Mouse (Mus musculus) midbrain, embryonic 14.5 days (tissue): Measurements from ENCODE around the gene Mcrs1. TPM values are rescaled to one million over a fixed set of nuclear protein-coding genes. Genes with fewer than 3 reads are reported as not detected.
"Not testable (repeated sequence)": the region's sequence is repeated elsewhere in the genome, so short reads cannot be mapped to it uniquely, and the experiment has no call there.

ENCODE experiments used
- ATAC-seq: fragments of 200-750 bp; cut with Nextera tagmentation; 2 replicates; pipeline ENCODE4 v1.8.0; 2017; ENCODE audit warnings: moderate number of reproducible peaks, moderate library complexity; ENCODE audit not compliant: low FRiP score, low TSS enrichment
- DNase-seq: peaks from one replicate; pipeline ENCODE4 v3.0.0-alpha.2; 2015
- H3K27ac ChIP-seq: fragments of 300-500 bp; sonication (generic); replicated peaks from 2 replicates; pipeline ENCODE4 v1.5.1; 2014; ENCODE audit warnings: mild to moderate bottlenecking, low read depth, low read length, moderate library complexity
- H3K27me3 ChIP-seq: fragments of 300-500 bp; sonication (generic); 2 replicates; pipeline ENCODE4 v1.6.1; 2014; ENCODE audit warnings: low read length, control low read depth, mixed read lengths; ENCODE audit not compliant: control insufficient read depth, insufficient read depth
- H3K36me3 ChIP-seq: fragments of 300-500 bp; sonication (generic); 2 replicates; pipeline ENCODE4 v1.6.1; 2014; ENCODE audit warnings: low read length, control low read depth; ENCODE audit not compliant: control insufficient read depth, insufficient read depth
- H3K4me1 ChIP-seq: fragments of 300-500 bp; sonication (generic); 2 replicates; pipeline ENCODE4 v1.6.1; 2014; ENCODE audit warnings: mild to moderate bottlenecking, antibody characterized with exemption, low read length, control low read depth; ENCODE audit not compliant: control insufficient read depth, insufficient read depth
- H3K4me2 ChIP-seq: fragments of 300-500 bp; sonication (generic); 2 replicates; pipeline ENCODE4 v1.6.1; 2014; ENCODE audit warnings: mild to moderate bottlenecking, low read length, moderate library complexity
- H3K4me3 ChIP-seq: fragments of 300-500 bp; sonication (generic); replicated peaks from 2 replicates; pipeline ENCODE4 v1.5.1; 2014; ENCODE audit warnings: low read depth, low read length
- H3K9ac ChIP-seq: fragments of 300-500 bp; sonication (generic); replicated peaks from 2 replicates; pipeline ENCODE4 v1.6.1; 2014; ENCODE audit warnings: mild to moderate bottlenecking, low read length, moderate library complexity
- H3K9me3 ChIP-seq: fragments of 300-500 bp; sonication (generic); 2 replicates; pipeline ENCODE4 v1.6.1; 2016; ENCODE audit warnings: low read length, control low read depth, mixed read lengths; ENCODE audit not compliant: control insufficient read depth
- WGBS: fragments of 180-500 bp; shearing (Covaris S2); extraction: QIAGEN DNeasy Blood & Tissue Kit; methylation state at CpG from one replicate; pipeline ENCODE4 v1.1.7; 2014; 5-methylcytosine and 5-hydroxymethylcytosine counted together
- polyA plus RNA-seq: library from polyadenylated mRNA; unstranded; fragments of >200 nt; fragmentation: Nextera tagmentation; extraction: Ambion mirVana; gene quantifications from 2 replicates; pipeline ENCODE4 v1.2.1, GENCODE M21; 2014

Gene Mcrs1
- polyA plus RNA-seq, 1 experiment from 2014 or later: 219 TPM

- H3K4me3 ChIP-seq: no peak overlapping the region
- H3K9me3 ChIP-seq: no peaks in the 10 kb centered on the region
- no peak overlapping the region for H3K4me2 ChIP-seq
- H3K9ac ChIP-seq: no peak overlapping the region
- 0 out of 2 replicates have a peak, but pooled peaks cover 2% of the 10 kb centered on the region for H3K36me3 ChIP-seq
- no peak for ATAC-seq
- no peak overlapping the region for H3K27ac ChIP-seq
- DNase-seq: no peak
- no peaks in the 10 kb centered on the region for H3K27me3 ChIP-seq
- WGBS: 91% methylated on average over 2 of the region's 2 CpGs
- peaks cover 10% of the 10 kb centered on the region for H3K4me1 ChIP-seq
Observed at GRCm38 (mm10) chr15:99254477-99255005, 2.8 kb upstream of the Mcrs1 start.

GRCm38 (mm10) chr15:99253772-99254171 lies 2.0 kb upstream of the Mcrs1 start:
- H3K9ac ChIP-seq: no peak overlapping the region
- WGBS: 95% methylated on average over 6 of the region's 6 CpGs
- no peaks in the 10 kb centered on the region for H3K27me3 ChIP-seq
- H3K4me2 ChIP-seq: no peak overlapping the region
- ATAC-seq: no peak
- no peak overlapping the region for H3K27ac ChIP-seq
- no peaks in the 10 kb centered on the region for H3K9me3 ChIP-seq
- 0 out of 2 replicates have a peak, but pooled peaks cover 9% of the 10 kb centered on the region for H3K36me3 ChIP-seq
- H3K4me1 ChIP-seq: peaks cover 7% of the 10 kb centered on the region
- DNase-seq: no peak
- no peak overlapping the region for H3K4me3 ChIP-seq

GRCm38 (mm10) chr15:99253175-99253479 lies 1.4 kb upstream of the Mcrs1 start:
- not testable (repeated sequence) for H3K4me1 ChIP-seq

GRCm38 (mm10) chr15:99252381-99253174 lies 817 bp upstream of the Mcrs1 start:
- Histone ChIP-seq H3K4me2 (peak overlapping the region; percentile 75), H3K4me1 (peaks cover 7% of the 10 kb centered on the region), H3K9me3 (no peaks in the 10 kb centered on the region), H3K36me3 (peaks cover 20% of the 10 kb centered on the region), H3K9ac (peak overlapping the region; percentile 61), H3K4me3 (peak overlapping the region; percentile 56), H3K27me3 (no peaks in the 10 kb centered on the region), H3K27ac (peak overlapping the region; percentile 94)
- peak; percentile 18; the same call in 1 of the 2 replicates for ATAC-seq
- DNase-seq: no peak
- WGBS: 5% methylated on average over 22 of the region's 22 CpGs

More at GRCm38 (mm10) chr15:99253175-99253479, 1.4 kb upstream of the Mcrs1 start:
- H3K36me3 ChIP-seq: peaks cover 15% of the 10 kb centered on the region
- H3K4me2 ChIP-seq: peak overlapping the region; percentile 75
- not testable (repeated sequence) for ATAC-seq, H3K9me3 ChIP-seq, H3K27ac ChIP-seq, H3K4me3 ChIP-seq, H3K9ac ChIP-seq, DNase-seq, H3K27me3 ChIP-seq
- 52% methylated on average over 2 of the region's 2 CpGs for WGBS

- H3K27ac ChIP-seq, H3K27me3 ChIP-seq, H3K9me3 ChIP-seq, H3K4me1 ChIP-seq, ATAC-seq: not testable (repeated sequence)
- H3K9ac ChIP-seq: peak overlapping the region; percentile 54
- DNase-seq: peak; percentile 17
- peaks cover 34% of the 10 kb centered on the region for H3K36me3 ChIP-seq
- H3K4me2 ChIP-seq: peak overlapping the region; percentile 75
- H3K4me3 ChIP-seq: peak overlapping the region; percentile 56
- under 1% methylated on average over 14 of the region's 15 CpGs for WGBS
Observed at GRCm38 (mm10) chr15:99251111-99251510, 650 bp downstream of the Mcrs1 start.

- Histone ChIP-seq H3K9me3 (no peaks in the 10 kb centered on the region), H3K4me1 (peaks cover 7% of the 10 kb centered on the region), H3K4me3 (no peak overlapping the region), H3K27me3 (no peaks in the 10 kb centered on the region), H3K27ac (no peak overlapping the region), H3K4me2 (no peak overlapping the region), H3K36me3 (peaks cover 46% of the 10 kb centered on the region), H3K9ac (no peak overlapping the region)
- no peak for ATAC-seq
- 92% methylated on average over 10 of the region's 11 CpGs for WGBS
- DNase-seq: no peak
Observed at GRCm38 (mm10) chr15:99249938-99250337, 1.8 kb downstream of the Mcrs1 start.

GRCm38 (mm10) chr15:99248972-99249371 lies 2.8 kb downstream of the Mcrs1 start:
- ATAC-seq (no peak), DNase-seq (no peak)
- WGBS: 91% methylated on average over 9 of the region's 9 CpGs
- H3K4me1 ChIP-seq: peaks cover 7% of the 10 kb centered on the region
- no peak overlapping the region for H3K4me2 ChIP-seq
- no peak overlapping the region for H3K27ac ChIP-seq
- no peaks in the 10 kb centered on the region for H3K9me3 ChIP-seq
- no peak overlapping the region for H3K4me3 ChIP-seq
- peaks cover 56% of the 10 kb centered on the region for H3K36me3 ChIP-seq
- H3K27me3 ChIP-seq: no peaks in the 10 kb centered on the region
- no peak overlapping the region for H3K9ac ChIP-seq

GRCm38 (mm10) chr15:99246736-99247135 lies 5.0 kb downstream of the Mcrs1 start:
- 95% methylated on average over 6 of the region's 6 CpGs for WGBS
- H3K4me2 ChIP-seq, ATAC-seq, H3K4me3 ChIP-seq, H3K27ac ChIP-seq, H3K4me1 ChIP-seq, H3K9me3 ChIP-seq, H3K9ac ChIP-seq, H3K27me3 ChIP-seq, DNase-seq: not testable (repeated sequence)
- peaks cover 76% of the 10 kb centered on the region for H3K36me3 ChIP-seq

- no peak overlapping the region for H3K27ac ChIP-seq
- H3K4me1 ChIP-seq: no peaks in the 10 kb centered on the region
- ATAC-seq (no peak), DNase-seq (no peak)
- no peak overlapping the region for H3K9ac ChIP-seq
- no peak overlapping the region for H3K4me2 ChIP-seq
- H3K9me3 ChIP-seq: no peaks in the 10 kb centered on the region
- 92% methylated on average over 10 of the region's 10 CpGs for WGBS
- H3K27me3 ChIP-seq: no peaks in the 10 kb centered on the region
- peaks cover 63% of the 10 kb centered on the region for H3K36me3 ChIP-seq
- H3K4me3 ChIP-seq: no peak overlapping the region
Observed at GRCm38 (mm10) chr15:99242045-99242444, 9.7 kb downstream of the Mcrs1 start.
